Mouse (Mus musculus): ENCODE data around the gene Tspo.

DNA sequence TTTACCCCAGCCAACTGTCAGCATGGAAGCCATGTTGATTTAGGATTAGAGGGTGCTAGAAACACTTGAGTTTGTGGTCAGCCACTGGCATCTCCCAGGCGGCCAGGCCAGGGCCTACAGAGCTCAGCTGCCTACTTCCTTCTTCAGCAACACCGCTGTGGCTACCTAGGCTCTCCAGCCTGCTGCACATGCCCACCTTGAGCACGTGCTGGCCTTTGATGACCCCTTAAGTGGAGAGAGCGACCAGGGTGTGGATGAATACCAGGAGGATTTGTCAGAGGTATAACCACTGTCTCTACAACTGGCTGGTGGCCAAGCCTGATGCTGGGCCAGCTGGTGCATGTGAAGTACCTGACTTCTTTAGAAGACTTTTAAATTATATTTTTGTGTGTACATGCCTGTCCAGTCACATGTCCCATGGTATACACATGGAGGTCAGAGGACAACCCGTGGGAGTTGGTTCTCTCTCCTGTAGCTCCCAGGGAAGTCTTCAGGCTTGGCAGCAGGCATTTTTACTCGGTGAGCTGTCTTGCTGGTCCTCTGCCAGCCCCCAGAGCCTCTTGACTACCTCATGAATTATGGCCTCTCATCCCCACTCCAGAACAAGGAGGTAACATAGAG, 11.4 kb downstream of the Tspo start:
- TF ChIP-seq POLR2A (IDR thresholded peaks at IDR 0.05; ENCODE audit: low read depth, low read length) (no peak), CTCF (IDR thresholded peaks at IDR 0.05; ENCODE audit: borderline replicate concordance, insufficient read depth, low read length) (no peak)

Data from embryonic fibroblast, embryonic 13.5 days (primary cell).